Mouse (Mus musculus): ENCODE measurements around the gene Micu1.

DNA sequence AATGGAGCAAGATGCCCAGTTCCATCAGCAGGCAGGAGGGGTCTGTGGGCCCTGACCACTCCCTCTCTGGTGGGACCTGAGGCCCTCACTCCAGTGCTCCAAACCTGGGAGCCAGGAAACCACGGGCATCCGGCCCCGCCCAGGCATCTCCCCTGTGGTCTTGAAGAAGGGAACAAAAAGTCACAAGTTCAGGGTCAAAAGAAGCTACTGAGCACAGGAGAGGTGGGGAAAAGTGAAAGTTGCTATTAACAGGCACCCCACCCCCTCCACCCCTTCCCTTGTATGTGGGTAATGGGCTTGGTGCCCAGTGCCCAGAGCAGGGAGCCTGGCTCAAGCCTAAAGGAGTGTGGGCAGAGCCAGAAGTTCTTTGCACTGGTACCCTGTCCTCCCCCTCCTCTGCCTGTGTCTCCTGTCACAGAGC, 194.6 kb downstream of the Micu1 start:
- TF ChIP-seq HCFC1 (IDR thresholded peaks at IDR 0.05; ENCODE audit: borderline replicate concordance, insufficient read depth, low read length) (no peak), CHD2 (IDR thresholded peaks at IDR 0.05; ENCODE audit: low read depth, low read length) (no peak)
